Mouse (Mus musculus): ENCODE results near the gene Olfr536.
"Not testable (repeated sequence)": the region's sequence is repeated elsewhere in the genome, so short reads cannot be mapped to it uniquely, and the experiment has no call there.

Olfr536 gene

DNA sequence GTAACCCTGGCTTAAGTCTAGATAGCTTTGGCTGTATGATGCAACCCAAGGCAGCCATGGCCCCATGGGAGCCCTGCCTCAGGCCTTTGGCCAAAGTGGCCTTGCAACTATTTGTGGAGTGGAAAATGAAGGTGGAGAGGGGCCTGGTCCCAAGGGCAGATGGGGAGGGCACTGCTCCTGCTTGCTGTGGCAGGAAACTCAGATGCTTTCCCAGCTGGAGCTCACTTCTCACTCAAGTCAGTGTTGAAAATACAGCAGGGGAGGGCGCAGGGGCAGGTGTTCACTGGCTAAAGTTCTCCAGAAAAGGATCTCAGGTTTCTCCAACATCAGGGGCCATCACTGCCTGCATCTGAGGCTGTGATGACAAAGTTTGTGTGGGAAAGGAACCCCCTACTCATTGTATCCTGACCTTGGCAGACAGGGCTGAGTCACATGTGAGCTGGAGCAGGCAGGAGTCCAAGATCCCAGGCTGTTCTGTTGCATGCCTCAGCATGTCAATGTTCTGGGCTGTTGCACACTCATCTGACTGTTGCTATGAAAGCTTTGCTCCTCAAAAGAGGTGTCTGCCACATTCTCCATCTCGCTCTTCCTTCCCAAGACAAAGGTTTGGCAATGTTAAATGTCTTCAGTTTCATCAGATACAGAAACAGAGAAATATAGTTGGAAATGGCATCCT lies at the start of gene Olfr536:
TSS of gene Olfr536 (minus strand) at position 51 of the 676 bp plus-strand sequence.
- peak; percentile 45 for DNase-seq (ENCODE audit: low spot score)

DNA sequence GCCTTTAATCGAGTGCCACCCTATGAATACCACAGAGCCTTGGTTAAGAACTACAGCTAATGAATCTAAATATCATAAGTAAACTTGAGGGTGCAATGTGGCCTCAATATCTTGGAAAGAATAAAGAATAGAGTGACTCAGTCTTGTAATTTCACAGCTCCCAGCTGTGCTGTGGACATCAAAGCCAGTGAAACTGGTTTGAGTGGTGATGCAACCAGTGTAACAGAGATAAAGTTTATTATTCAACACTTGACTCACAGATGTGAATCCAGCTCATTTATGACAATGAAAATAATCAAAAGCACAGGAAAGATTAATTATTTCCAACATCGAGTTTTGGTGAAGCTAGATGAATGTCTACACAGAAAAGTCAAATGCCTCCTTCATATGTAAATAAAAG lies 32.5 kb upstream of the Olfr536 start:
- no peak for DNase-seq (ENCODE audit: low spot score)

DNA sequence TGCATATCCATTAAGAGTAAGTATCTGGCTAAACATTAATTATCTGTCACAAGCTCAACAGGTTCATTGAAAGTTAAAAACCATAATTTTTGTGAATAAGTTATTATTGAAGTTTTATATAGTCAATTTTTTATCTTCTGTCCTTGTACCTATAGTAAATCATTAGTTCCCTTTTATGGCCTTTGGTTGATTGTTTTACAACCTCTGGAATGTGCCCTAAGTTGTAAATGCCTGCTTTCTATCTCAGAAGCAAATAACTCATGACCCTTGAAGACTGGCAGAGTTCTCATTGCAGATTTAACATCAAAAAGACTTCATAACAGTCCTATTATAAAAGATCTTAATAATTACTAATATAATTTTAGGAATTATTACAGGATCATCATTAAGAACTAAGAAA lies 12.5 kb downstream of the Olfr536 start:
- no peak for DNase-seq (ENCODE audit: low spot score)

DNA sequence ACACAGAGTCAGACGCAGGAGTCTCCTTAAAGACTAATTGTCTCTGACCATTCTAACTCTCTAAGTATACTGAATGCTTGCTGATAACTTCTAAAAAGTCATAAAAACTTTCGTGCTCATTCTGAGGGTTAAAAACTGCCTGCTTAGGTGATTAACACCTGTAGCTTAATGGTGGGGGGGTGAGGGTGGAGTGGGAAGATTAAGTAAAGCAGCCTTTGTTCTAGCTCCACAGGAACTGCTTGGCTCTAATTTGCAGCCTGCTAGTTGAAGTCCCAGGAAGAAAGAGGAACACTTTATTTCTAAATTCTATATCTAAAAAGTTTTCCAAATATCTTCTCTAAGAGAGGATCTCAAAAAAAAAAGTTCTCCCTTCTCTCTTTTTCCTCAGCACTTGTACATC lies 13.0 kb downstream of the Olfr536 start:
- DNase-seq (ENCODE audit: low spot score): no peak

- peak; percentile 10 for DNase-seq (ENCODE audit: low spot score)
Observed at GRCm38 (mm10) chr7:140488981-140489380, 18.2 kb downstream of the Olfr536 start.

GRCm38 (mm10) chr7:140483916-140484315 lies 23.3 kb downstream of the Olfr536 start, which contains the start of gene Olfr535:
Gene Olfr535, plus strand, starts transcription at chr7:140484216.
- DNase-seq (ENCODE audit: low spot score): no peak

GRCm38 (mm10) chr7:140478733-140479132 lies 28.5 kb downstream of the Olfr536 start:
- DNase-seq (ENCODE audit: low spot score): peak; percentile 78

GRCm38 (mm10) chr7:140477886-140478285 lies 29.3 kb downstream of the Olfr536 start:
- no peak for DNase-seq (ENCODE audit: low spot score)

GRCm38 (mm10) chr7:140463070-140463469 lies 44.1 kb downstream of the Olfr536 start, which contains the start of gene Olfr533:
Gene Olfr533, plus strand, starts transcription at chr7:140463370.
- DNase-seq (ENCODE audit: low spot score): not testable (repeated sequence)
